Mouse (Mus musculus): ENCODE measurements around the gene Cd48. TPM values are rescaled to one million over a fixed set of nuclear protein-coding genes. Genes with fewer than 3 reads are reported as not detected.

Cd48 gene
- 13.3 and 17.3 TPM in 2 replicates for polyA plus RNA-seq (2012; rRNA removed; ENCODE audit: low replicate concordance)

DNA sequence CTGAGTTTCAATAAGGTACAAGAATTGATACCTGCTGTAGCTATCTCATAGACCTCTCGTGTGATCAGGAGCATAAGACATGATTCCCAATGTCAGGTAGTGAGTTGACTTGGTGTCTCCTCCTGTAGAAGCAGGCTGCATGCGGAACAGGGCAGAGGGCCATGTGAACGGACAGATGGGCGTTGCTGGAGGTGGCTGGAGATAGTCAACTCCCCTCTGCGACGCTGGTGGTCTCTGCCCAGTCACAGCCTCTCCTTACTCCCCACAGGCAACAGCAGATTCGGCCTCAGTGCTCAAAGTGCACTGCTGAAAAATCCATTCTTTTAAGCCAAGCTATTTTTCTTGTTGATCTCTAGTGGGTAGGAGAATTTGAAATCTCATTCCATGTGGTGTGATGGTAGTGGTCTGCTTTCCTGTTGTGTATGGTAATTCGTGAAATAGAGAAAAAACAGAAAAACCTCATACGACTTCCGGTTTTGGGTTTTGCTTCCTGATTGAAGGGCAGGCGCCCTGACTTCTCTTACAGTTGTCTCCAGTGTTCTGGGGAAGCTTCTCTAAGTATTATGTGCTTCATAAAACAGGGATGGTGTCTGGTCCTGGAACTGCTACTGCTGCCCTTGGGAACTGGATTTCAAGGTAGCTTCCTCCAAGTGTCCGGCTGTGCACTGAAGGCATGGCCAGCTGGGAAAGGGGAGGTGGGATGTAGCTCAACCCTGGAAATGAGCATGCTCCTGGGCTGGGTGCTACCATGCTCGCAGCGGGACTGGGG is at the start of gene Cd48:
Cd48 (plus strand) TSS at position 479 of the 769 bp plus-strand sequence.

GRCm38 (mm10) chr1:171652734-171653133 is 29.1 kb upstream of the Cd48 start, which contains the start of gene Slamf7:
Gene Slamf7 (minus strand): TSS chr1:171653035.

Other genes with a start within 250 kb of the Cd48 start
- gene F11r, start 244.5 kb upstream of the Cd48 start, polyA plus RNA-seq (2012; rRNA removed; ENCODE audit: low replicate concordance): 67.4 and 79.5 TPM in 2 replicates
- gene Alyref2, start 178.5 kb upstream of the Cd48 start, polyA plus RNA-seq (2012; rRNA removed; ENCODE audit: low replicate concordance): 2.8 and 6.5 TPM in 2 replicates
- gene Itln1, start 146.7 kb upstream of the Cd48 start, polyA plus RNA-seq (2012; rRNA removed; ENCODE audit: low replicate concordance): 0.30 TPM in 1 of 2 replicates, not detected in the other
- gene Cd244a, start 122.8 kb upstream of the Cd48 start, polyA plus RNA-seq (2012; rRNA removed; ENCODE audit: low replicate concordance): 0.40 and 1.7 TPM in 2 replicates
- gene Ly9, start 74.6 kb upstream of the Cd48 start, polyA plus RNA-seq (2012; rRNA removed; ENCODE audit: low replicate concordance): 1.6 and 4.8 TPM in 2 replicates
- gene Slamf7, start 29.0 kb upstream of the Cd48 start, polyA plus RNA-seq (2012; rRNA removed; ENCODE audit: low replicate concordance): 1.3 and 5.3 TPM in 2 replicates
- gene Slamf1, start 85.1 kb downstream of the Cd48 start, polyA plus RNA-seq (2012; rRNA removed; ENCODE audit: low replicate concordance): 0.04 and 0.13 TPM in 2 replicates
- 4.3 and 4.4 TPM in 2 replicates for gene Cd84, start 157.7 kb downstream of the Cd48 start, polyA plus RNA-seq (2012; rRNA removed; ENCODE audit: low replicate concordance)
- gene Gm10521, start 213.7 kb downstream of the Cd48 start, polyA plus RNA-seq (2012; rRNA removed; ENCODE audit: low replicate concordance): 0.44 and 0.77 TPM in 2 replicates
- 0.24 and 0.30 TPM in 2 replicates for gene Slamf6, start 235.5 kb downstream of the Cd48 start, polyA plus RNA-seq (2012; rRNA removed; ENCODE audit: low replicate concordance)